Mouse (Mus musculus) C2C12 (cell line): ENCODE measurements around the gene Gemin6. TPM values are rescaled to one million over a fixed set of nuclear protein-coding genes. Genes with fewer than 3 reads are reported as not detected.
A peak's percentile ranks its signal among the peaks of the same experiment; 100 is the strongest.
"Not testable (repeated sequence)": the region's sequence is repeated elsewhere in the genome, so short reads cannot be mapped to it uniquely, and the experiment has no call there.

ENCODE experiments used
- H3K27me3 ChIP-seq: one replicate; pipeline ENCODE4 v1.6.1; 2011; ENCODE audit not compliant: control insufficient read depth, insufficient read depth, insufficient read length
- H3K36me3 ChIP-seq: one replicate; pipeline ENCODE4 v1.6.1; 2011; ENCODE audit not compliant: control insufficient read depth, insufficient read depth
- H3K4me3 ChIP-seq: one replicate; pipeline ENCODE4 v1.5.1; 2011; ENCODE audit warnings: mild to moderate bottlenecking, control low read depth; ENCODE audit not compliant: poor library complexity, insufficient read depth, severe bottlenecking
- H3K79me2 ChIP-seq: one replicate; pipeline ENCODE4 v1.6.1; 2011; ENCODE audit not compliant: control insufficient read depth, insufficient read depth
- H3K79me3 ChIP-seq: one replicate; pipeline ENCODE4 v1.6.1; 2011; ENCODE audit warnings: low read depth, control low read depth
- H3ac ChIP-seq: one replicate; pipeline ENCODE3; 2011; ENCODE audit warnings: low read depth; ENCODE audit not compliant: control insufficient read depth, insufficient read length
- CEBPB ChIP-seq: IDR thresholded peaks from one replicate; pipeline ENCODE4 v1.6.1; 2011; ENCODE audit warnings: low read depth, mild to moderate bottlenecking, control low read depth, moderate library complexity
- CTCF ChIP-seq: IDR thresholded peaks from one replicate; pipeline ENCODE4 v1.5.1; 2011; ENCODE audit not compliant: control insufficient read depth, insufficient read depth, insufficient read length
- FOSL1 ChIP-seq: IDR thresholded peaks from one replicate; pipeline ENCODE4 v1.8.0; 2011; ENCODE audit warnings: mild to moderate bottlenecking, low read length; ENCODE audit not compliant: poor library complexity, insufficient read depth, severe bottlenecking
- MAX ChIP-seq: IDR thresholded peaks from one replicate; pipeline ENCODE4 v1.6.1; 2011; ENCODE audit warnings: mild to moderate bottlenecking, control low read depth
- MYOD1 ChIP-seq: IDR thresholded peaks from one replicate; pipeline ENCODE4 v1.6.1; 2011; ENCODE audit warnings: low read depth; ENCODE audit not compliant: control insufficient read depth, insufficient read length
- MYOG ChIP-seq: IDR thresholded peaks from one replicate; pipeline ENCODE4 v1.6.1; 2011; ENCODE audit not compliant: control insufficient read depth, insufficient read length; ENCODE audit errors: extremely low read depth
- USF1 ChIP-seq: IDR thresholded peaks from one replicate; pipeline ENCODE4 v1.6.1; 2011; ENCODE audit warnings: low read depth, mild to moderate bottlenecking, control low read depth, moderate library complexity
- polyA plus RNA-seq: library from polyadenylated mRNA; unstranded; fragments of >200 nt; fragmentation: generic; extraction: Trizol; gene quantifications from one replicate; pipeline ENCODE4 v1.2.1, GENCODE M21; 2012; ENCODE audit warnings: missing spikeins

Gemin6 gene
- polyA plus RNA-seq, 1 experiment: 28.4 TPM

DNA sequence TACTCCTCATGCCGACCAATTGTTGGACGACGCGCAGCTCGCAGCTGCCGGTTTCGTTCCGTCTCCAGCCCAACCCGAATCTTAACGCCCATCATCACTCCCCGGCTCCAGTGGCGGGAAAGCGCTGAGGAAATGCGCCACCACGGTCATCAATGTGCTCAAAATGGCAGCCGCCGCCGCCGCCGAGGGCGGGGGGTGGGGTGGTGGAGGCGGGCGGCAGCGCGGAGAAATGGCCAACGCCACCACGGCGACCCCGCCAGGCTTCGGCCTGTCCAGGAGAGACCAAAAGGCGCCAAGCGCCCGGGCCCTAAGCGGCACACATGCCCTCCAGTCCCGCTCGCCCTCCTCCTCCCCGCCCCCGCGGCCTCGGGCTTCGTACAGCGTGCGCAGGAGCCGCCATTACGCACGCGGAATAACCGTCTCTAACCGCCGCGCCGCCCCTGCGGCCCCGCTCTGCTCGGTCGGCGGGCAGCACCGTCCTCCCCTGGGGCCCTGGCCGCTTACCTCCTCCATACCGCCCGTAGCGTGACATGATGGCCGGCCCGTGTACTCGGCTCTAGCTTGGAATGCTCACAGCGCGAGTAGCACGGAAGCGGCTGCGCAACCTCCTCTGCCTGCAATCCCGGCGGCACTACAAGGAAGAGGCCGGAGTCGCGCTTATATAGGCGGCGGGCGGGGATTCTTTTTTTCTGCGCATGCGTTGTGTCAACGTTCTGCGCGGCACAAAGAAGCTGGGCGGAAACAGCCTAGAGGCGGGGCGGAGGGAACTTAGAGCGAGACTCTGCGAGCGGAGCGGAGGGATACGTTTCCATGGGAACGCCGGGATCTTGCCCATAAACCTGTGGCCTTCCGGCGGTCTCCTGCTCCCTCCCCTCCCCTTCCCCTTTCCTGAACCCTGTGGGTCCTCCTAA is 17.3 kb upstream of the Gemin6 start, which contains the start of the genes Srsf7 and Ttc39d:
TSS of gene Srsf7 (minus strand) at position 637 of the 911 bp plus-strand sequence.
TSS of gene Ttc39d (plus strand) at position 790 of the 911 bp plus-strand sequence.
- TF ChIP-seq MYOG: no peak
- TF ChIP-seq CEBPB: no peak
- no peak for TF ChIP-seq MAX
- H3K79me3 ChIP-seq: peaks cover 49% of the 10 kb centered on the region
- no peaks in the 10 kb centered on the region for H3K27me3 ChIP-seq
- peak within 1 kb of the TSS; percentile 97 for H3K4me3 ChIP-seq
- peaks cover 52% of the 10 kb centered on the region for H3K79me2 ChIP-seq
- H3ac ChIP-seq: peak within 1 kb of the TSS; percentile 97
- peaks cover 42% of the 10 kb centered on the region for H3K36me3 ChIP-seq

DNA sequence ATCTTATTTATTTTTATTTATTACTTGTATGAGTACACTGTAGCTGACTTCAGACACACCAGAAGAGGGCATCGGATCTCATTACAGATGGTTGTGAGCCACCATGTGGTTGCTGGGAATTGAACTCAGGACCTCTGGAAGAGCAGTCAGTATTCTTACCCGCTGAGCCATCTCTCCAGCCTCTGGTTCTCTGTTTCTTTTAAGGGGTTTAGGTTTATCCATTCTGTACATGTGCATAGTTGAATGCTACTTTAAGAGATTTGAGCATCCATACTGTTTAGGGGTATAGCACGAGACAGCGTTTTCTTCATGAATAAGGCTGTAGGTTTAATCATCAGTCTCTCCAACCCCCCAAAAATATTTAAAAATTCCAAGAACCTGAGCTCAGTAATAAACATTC is 10.2 kb upstream of the Gemin6 start:
- H3K27me3 ChIP-seq, H3K36me3 ChIP-seq, H3ac ChIP-seq, H3K79me2 ChIP-seq, H3K79me3 ChIP-seq, H3K4me3 ChIP-seq: not testable (repeated sequence)

GRCm38 (mm10) chr17:80220131-80220530 is 4.1 kb upstream of the Gemin6 start:
- H3K36me3 ChIP-seq: no peaks in the 10 kb centered on the region
- TF ChIP-seq MYOD1: no peak
- no peak for TF ChIP-seq FOSL1
- no peak for TF ChIP-seq MYOG
- no peak for TF ChIP-seq MAX
- TF ChIP-seq CEBPB: no peak
- no peak for TF ChIP-seq USF1
- no peak for TF ChIP-seq CTCF
- H3K27me3 ChIP-seq: no peaks in the 10 kb centered on the region
- no peak overlapping the region for H3ac ChIP-seq
- H3K4me3 ChIP-seq: no peak overlapping the region
- H3K79me3 ChIP-seq: peaks cover 6% of the 10 kb centered on the region
- H3K79me2 ChIP-seq: peaks cover 8% of the 10 kb centered on the region

DNA sequence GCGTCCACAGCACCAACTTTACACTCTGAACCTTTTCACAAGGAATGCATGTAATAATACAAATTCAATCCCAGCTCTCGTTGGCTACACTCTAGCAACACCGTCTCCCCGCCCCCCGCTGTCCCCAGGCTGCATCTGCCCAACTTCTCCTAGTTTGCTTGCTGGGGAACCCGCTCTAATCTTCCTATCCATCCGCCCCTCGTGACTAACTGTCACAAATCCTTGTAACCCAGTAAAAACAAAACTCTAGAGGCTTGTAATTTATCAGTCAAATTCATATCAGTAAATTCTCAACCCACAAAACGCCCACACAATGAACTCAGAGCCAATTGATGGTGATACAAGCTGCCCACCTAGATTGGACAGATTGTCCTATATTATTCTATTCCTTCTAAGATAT is 3.0 kb upstream of the Gemin6 start:
- no peak for TF ChIP-seq MYOG
- TF ChIP-seq CTCF: no peak
- no peak for TF ChIP-seq MAX
- TF ChIP-seq USF1: no peak
- TF ChIP-seq MYOD1: no peak
- no peak for TF ChIP-seq FOSL1
- H3K79me3 ChIP-seq: peaks cover 6% of the 10 kb centered on the region
- H3K27me3 ChIP-seq: no peaks in the 10 kb centered on the region
- H3K79me2 ChIP-seq: peaks cover 15% of the 10 kb centered on the region
- H3ac ChIP-seq: no peak overlapping the region
- no peak overlapping the region for H3K4me3 ChIP-seq
- peaks cover under 1% of the 10 kb centered on the region for H3K36me3 ChIP-seq

DNA sequence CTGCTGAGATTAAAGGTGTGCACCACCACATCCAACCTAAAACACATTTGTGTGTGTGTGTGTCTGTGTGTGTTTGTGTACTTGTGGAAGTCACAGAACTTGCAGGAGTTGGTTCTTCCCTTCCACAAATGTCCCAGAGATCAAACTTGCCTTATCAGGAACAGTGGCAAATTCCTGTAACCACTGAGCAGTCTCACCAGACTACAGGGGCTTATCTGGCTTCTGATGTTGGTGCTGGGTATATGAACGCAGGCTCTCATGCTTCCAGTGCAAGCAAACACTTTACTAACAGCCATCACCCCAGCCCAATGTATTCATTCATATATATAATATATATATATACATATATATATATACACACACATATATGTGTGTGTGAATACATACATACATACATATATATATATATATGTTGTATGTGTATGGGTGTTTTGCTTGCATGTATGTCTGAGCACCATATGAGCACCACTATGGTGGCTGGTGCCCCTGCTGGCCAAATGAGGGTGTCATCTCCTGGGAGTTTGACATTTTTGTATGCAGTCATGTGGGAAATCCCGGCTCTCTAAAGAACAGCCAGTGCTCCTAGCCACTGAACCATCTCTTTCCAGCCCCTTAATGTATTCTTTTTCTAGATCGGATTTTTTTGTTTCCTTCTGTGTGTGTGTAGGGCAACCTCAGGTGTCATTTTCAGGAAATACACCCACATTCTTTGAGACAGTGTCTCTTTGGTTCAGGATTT is 2.2 kb upstream of the Gemin6 start:
- Histone ChIP-seq H3K27me3 (no peaks in the 10 kb centered on the region), H3K79me2 (peaks cover 15% of the 10 kb centered on the region), H3K79me3 (peaks cover 6% of the 10 kb centered on the region), H3K4me3 (no peak overlapping the region), H3ac (no peak overlapping the region), H3K36me3 (peaks cover 9% of the 10 kb centered on the region)
- TF ChIP-seq CEBPB: no peak
- no peak for TF ChIP-seq MYOD1
- no peak for TF ChIP-seq FOSL1

- H3K79me2 ChIP-seq: peaks cover 15% of the 10 kb centered on the region
- no peak overlapping the region for H3K4me3 ChIP-seq
- H3K79me3 ChIP-seq: peaks cover 6% of the 10 kb centered on the region
- H3K27me3 ChIP-seq: no peaks in the 10 kb centered on the region
- H3K36me3 ChIP-seq: peaks cover 23% of the 10 kb centered on the region
- peak overlapping the region; percentile 26 for H3ac ChIP-seq
- TF ChIP-seq MYOG (no peak), USF1 (no peak), FOSL1 (no peak), CTCF (no peak), MAX (no peak), MYOD1 (no peak), CEBPB (no peak)
Observed at GRCm38 (mm10) chr17:80223829-80224228, 412 bp upstream of the Gemin6 start.

DNA sequence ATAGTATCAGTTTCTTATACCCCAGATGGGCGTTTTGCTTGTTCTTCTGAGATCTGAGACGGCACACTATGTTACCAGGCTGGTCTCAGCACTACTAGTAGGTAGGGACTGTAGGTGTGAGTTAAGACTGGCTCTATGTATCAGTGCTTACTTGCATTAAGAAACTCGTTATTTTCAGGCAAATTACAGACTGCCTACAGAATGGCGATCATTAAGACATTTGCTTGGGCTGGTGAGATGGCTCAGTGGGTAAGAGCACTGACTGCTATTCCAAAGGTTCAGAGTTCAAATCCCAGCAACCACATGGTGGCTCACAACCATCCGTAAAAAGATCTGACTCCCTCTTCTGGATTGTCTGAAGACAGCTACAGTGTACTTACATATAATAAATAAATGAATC is 901 bp downstream of the Gemin6 start:
- peaks cover 28% of the 10 kb centered on the region for H3K36me3 ChIP-seq
- H3K79me2 ChIP-seq: peaks cover 15% of the 10 kb centered on the region
- H3K4me3 ChIP-seq: peak overlapping the region; percentile 56
- not testable (repeated sequence) for H3K79me3 ChIP-seq, H3K27me3 ChIP-seq
- H3ac ChIP-seq: peak overlapping the region; percentile 53
